Mouse (Mus musculus): ENCODE results near the gene Bora. TPM values are rescaled to one million over a fixed set of nuclear protein-coding genes. Genes with fewer than 3 reads are reported as not detected.
"Not testable (repeated sequence)": the region's sequence is repeated elsewhere in the genome, so short reads cannot be mapped to it uniquely, and the experiment has no call there.

The Bora gene
- polyA plus RNA-seq, 1 experiment from 2014 or later, result 45.1 TPM

DNA sequence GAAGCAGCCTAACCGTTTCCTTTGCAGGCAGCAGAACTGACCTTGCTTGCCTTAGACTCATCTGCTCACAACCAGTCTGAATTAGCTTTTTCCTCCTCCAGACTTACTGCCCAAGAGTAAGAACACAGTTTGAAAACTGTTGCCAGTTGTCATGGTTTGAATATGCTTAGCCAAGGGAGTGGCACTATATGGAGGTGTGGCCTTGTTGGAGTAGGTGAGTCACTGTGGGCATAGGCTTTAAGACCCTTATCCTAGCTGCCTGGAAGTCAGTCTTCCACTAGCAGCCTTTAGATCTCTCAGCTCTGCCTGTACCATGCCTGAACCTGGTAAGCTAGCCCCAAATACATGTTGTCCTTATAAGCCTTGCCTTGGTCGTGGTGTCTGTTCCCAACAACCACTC, 8.3 kb upstream of the Bora start:
- no peak overlapping the region for H3K27ac ChIP-seq
- H3K36me3 ChIP-seq, result peaks cover 31% of the 10 kb centered on the region
- no peak overlapping the region for H3K9ac ChIP-seq
- ATAC-seq (ENCODE audit: insufficient number of reproducible peaks, low FRiP score, low TSS enrichment, low read depth), result no peak
- H3K4me1 ChIP-seq, result peaks cover 4% of the 10 kb centered on the region; the same call in 1 of the 2 replicates
- H3K4me2 ChIP-seq, result no peak overlapping the region
- H3K4me3 ChIP-seq, result no peak overlapping the region
- no peaks in the 10 kb centered on the region for H3K9me3 ChIP-seq
- no peaks in the 10 kb centered on the region for H3K27me3 ChIP-seq
- 82% methylated on average over 2 of the region's 2 CpGs for WGBS

- WGBS, result 91% methylated on average over 5 of the region's 5 CpGs
- not testable (repeated sequence) for H3K27ac ChIP-seq; H3K9me3 ChIP-seq; H3K4me2 ChIP-seq; H3K9ac ChIP-seq; H3K27me3 ChIP-seq; ATAC-seq (ENCODE audit: insufficient number of reproducible peaks, low FRiP score, low TSS enrichment, low read depth); H3K4me3 ChIP-seq
- Histone ChIP-seq H3K36me3 (peaks cover 26% of the 10 kb centered on the region), H3K4me1 (peaks cover 13% of the 10 kb centered on the region)
These were observed 6.7 kb upstream of the Bora start for GRCm38 (mm10) chr14:99039308-99039707.

DNA sequence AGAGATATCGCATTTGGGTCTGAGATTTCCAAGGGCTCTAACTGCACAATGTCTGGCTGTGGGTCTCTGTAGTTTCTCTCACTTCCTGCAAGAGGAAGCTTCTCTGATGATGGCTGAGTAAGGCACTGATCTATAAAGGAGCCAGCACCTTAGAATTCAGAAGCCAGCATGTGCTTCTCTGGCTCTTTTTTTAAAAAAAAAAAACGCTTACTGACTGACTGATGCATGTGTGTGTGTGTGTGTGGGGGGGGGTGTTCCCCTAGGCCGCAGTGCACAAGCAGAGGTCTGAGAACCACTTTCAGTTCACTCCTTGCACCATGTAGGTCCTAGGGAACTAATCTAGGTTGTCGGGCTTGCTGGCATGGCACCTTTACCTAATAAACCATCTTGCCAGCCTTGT, 4.6 kb upstream of the Bora start:
- Histone ChIP-seq H3K4me3 (no peak overlapping the region), H3K9me3 (no peaks in the 10 kb centered on the region), H3K36me3 (peaks cover 22% of the 10 kb centered on the region), H3K27ac (no peak overlapping the region), H3K4me1 (peaks cover 18% of the 10 kb centered on the region), H3K4me2 (no peak overlapping the region), H3K9ac (no peak overlapping the region), H3K27me3 (no peaks in the 10 kb centered on the region)
- WGBS, result 59% methylated on average over 4 of the region's 4 CpGs
- no peak for ATAC-seq (ENCODE audit: insufficient number of reproducible peaks, low FRiP score, low TSS enrichment, low read depth)

DNA sequence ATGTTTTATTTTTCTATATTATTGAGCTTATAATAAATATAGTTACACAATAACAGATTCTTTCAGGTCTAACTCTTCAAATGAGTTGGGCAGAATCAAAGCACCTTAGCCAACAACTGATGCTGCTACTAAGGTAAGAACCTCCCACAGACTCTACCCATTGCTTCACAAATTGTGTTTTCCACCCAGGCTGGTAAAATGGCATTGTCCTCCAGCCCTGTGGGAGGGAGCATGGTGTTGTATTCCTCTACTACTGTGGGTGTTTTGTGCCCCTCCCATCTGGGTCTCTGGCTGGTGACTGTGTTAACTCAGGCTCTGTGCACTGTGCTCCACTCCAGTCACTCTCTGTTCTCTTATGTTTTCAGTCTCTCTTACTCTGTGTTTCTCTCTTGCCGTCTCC, 2.5 kb upstream of the Bora start:
- Histone ChIP-seq H3K4me3 (peak overlapping the region; percentile 98; the same call in 1 of the 2 replicates), H3K27ac (no peak overlapping the region), H3K9ac (no peak overlapping the region), H3K4me2 (0 out of 2 replicates have a peak overlapping the region, but pooled peaks have one; percentile 42), H3K36me3 (peaks cover 13% of the 10 kb centered on the region; the same call in 1 of the 2 replicates), H3K27me3 (no peaks in the 10 kb centered on the region), H3K9me3 (no peaks in the 10 kb centered on the region), H3K4me1 (peaks cover 23% of the 10 kb centered on the region)
- no peak for ATAC-seq (ENCODE audit: insufficient number of reproducible peaks, low FRiP score, low TSS enrichment, low read depth)
- WGBS, result 54% methylated on average over 1 of the region's 1 CpGs

DNA sequence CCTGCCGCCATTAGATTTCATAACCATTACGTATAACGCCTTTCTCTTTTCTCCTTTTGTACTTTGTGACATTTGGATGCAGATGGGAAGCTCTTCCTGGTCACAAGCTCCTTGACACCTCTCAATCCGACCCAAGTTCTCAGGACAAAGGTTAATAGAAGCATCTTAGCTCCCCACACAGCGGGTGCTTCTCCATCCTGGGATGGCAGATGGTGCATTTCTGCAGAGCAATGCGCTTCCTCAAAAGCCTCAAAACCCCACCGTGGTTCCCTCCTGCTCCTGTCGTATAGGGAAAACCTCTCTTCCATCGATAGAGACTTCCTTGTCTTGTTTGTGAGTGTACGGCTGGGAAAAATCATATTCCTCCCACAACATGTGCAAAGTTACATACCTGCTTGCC, 1.9 kb upstream of the Bora start:
- ATAC-seq (ENCODE audit: insufficient number of reproducible peaks, low FRiP score, low TSS enrichment, low read depth), result no peak
- H3K9me3 ChIP-seq, result no peaks in the 10 kb centered on the region
- peak overlapping the region; percentile 42 for H3K4me2 ChIP-seq
- H3K4me3 ChIP-seq, result peak overlapping the region; percentile 98; the same call in 1 of the 2 replicates
- peaks cover 9% of the 10 kb centered on the region; the same call in 1 of the 2 replicates for H3K36me3 ChIP-seq
- H3K27ac ChIP-seq, result no peak overlapping the region
- H3K4me1 ChIP-seq, result peaks cover 24% of the 10 kb centered on the region
- 45% methylated on average over 10 of the region's 10 CpGs for WGBS
- no peaks in the 10 kb centered on the region for H3K27me3 ChIP-seq
- no peak overlapping the region for H3K9ac ChIP-seq

DNA sequence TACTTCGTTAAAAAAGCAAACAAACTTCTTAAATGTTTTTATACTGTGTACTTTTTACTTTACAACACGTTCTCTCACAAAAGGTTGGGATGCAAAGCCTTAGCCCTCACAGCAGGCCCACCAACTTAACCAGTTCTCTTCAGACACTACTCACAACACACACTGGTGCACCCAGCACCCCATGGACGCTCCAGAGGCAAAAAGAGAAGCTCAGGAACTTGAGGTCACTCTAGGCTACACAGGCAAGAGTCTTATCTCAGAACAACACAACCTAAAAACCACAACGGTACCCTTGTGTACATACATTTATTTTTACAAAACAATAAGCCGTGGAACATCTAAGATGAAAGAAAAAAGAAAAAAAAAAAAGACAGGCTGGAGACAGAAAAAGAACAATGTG, 1.3 kb upstream of the Bora start:
- H3K27ac ChIP-seq, result no peak overlapping the region
- H3K9ac ChIP-seq, result peak overlapping the region; percentile 95; the same call in 1 of the 2 replicates
- no peak for ATAC-seq (ENCODE audit: insufficient number of reproducible peaks, low FRiP score, low TSS enrichment, low read depth)
- peak overlapping the region; percentile 42 for H3K4me2 ChIP-seq
- H3K27me3 ChIP-seq, result no peaks in the 10 kb centered on the region
- H3K9me3 ChIP-seq, result no peaks in the 10 kb centered on the region
- peaks cover 4% of the 10 kb centered on the region; the same call in 1 of the 2 replicates for H3K36me3 ChIP-seq
- WGBS, result 8% methylated on average over 5 of the region's 5 CpGs
- H3K4me3 ChIP-seq, result peak overlapping the region; percentile 98
- peaks cover 24% of the 10 kb centered on the region for H3K4me1 ChIP-seq

GRCm38 (mm10) chr14:99045378-99046030, 518 bp upstream of the Bora start:
- H3K4me1 ChIP-seq, result peaks cover 24% of the 10 kb centered on the region
- peak overlapping the region; percentile 98 for H3K4me3 ChIP-seq
- 0 out of 2 replicates have a peak, but pooled peaks cover 1% of the 10 kb centered on the region for H3K36me3 ChIP-seq
- H3K4me2 ChIP-seq, result peak overlapping the region; percentile 42
- ATAC-seq (ENCODE audit: insufficient number of reproducible peaks, low FRiP score, low TSS enrichment, low read depth), result peak; percentile 48
- H3K27me3 ChIP-seq, result no peaks in the 10 kb centered on the region
- no peaks in the 10 kb centered on the region for H3K9me3 ChIP-seq
- peak overlapping the region; percentile 95 for H3K9ac ChIP-seq
- under 1% methylated on average over 64 of the region's 70 CpGs for WGBS
- peak overlapping the region; percentile 91 for H3K27ac ChIP-seq

GRCm38 (mm10) chr14:99046782-99047181, 760 bp downstream of the Bora start:
- Histone ChIP-seq H3K4me2 (peak overlapping the region; percentile 63), H3K36me3 (peaks cover 7% of the 10 kb centered on the region), H3K9ac (peak overlapping the region; percentile 52), H3K4me3 (peak overlapping the region; percentile 98), H3K9me3 (no peaks in the 10 kb centered on the region), H3K4me1 (peaks cover 20% of the 10 kb centered on the region), H3K27ac (peak overlapping the region; percentile 91), H3K27me3 (no peaks in the 10 kb centered on the region)
- ATAC-seq (ENCODE audit: insufficient number of reproducible peaks, low FRiP score, low TSS enrichment, low read depth), result no peak
- WGBS, result under 1% methylated on average over 15 of the region's 15 CpGs

DNA sequence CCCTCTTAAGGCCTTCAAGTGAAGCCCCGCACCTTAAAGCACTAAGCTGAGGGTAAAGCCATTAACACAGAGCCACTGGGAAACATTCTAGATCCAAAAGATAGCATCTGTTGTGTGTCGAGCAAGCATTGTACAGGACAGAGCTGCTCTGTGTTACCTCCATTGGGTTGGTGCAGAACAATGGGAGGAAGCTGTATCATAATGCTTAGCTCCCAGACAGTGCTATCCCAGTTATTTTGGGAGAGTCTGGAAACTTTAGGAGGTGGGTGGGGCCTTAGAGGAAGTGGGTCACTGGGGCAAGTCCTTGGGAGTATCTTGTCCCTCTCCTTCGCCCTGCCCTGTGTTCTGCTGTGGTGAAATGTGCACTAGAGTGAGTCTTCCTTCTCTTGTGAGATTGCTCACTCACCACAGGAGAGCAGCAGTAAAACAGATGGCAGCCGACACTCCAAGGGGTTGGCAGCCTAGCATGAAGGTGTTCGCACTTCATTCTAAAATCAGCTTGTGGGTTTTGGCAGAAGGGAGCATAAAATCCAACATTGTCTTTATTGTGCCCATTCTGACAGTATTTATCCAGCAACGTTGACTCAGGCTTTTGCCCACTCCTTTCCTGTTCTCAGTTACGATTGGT, 13.1 kb downstream of the Bora start:
- Histone ChIP-seq H3K9me3 (no peaks in the 10 kb centered on the region), H3K27me3 (no peaks in the 10 kb centered on the region), H3K36me3 (peaks cover 47% of the 10 kb centered on the region), H3K4me3 (no peak overlapping the region), H3K27ac (no peak overlapping the region), H3K4me1 (no peaks in the 10 kb centered on the region), H3K4me2 (no peak overlapping the region), H3K9ac (no peak overlapping the region)
- no peak for ATAC-seq (ENCODE audit: insufficient number of reproducible peaks, low FRiP score, low TSS enrichment, low read depth)
- 82% methylated on average over 7 of the region's 7 CpGs for WGBS

GRCm38 (mm10) chr14:99060616-99061015, 14.6 kb downstream of the Bora start:
- no peak overlapping the region for H3K9ac ChIP-seq
- H3K4me2 ChIP-seq, result no peak overlapping the region
- H3K4me1 ChIP-seq, result no peaks in the 10 kb centered on the region
- 90% methylated on average over 12 of the region's 12 CpGs for WGBS
- H3K36me3 ChIP-seq, result peaks cover 48% of the 10 kb centered on the region
- H3K4me3 ChIP-seq, result no peak overlapping the region
- H3K9me3 ChIP-seq, result no peaks in the 10 kb centered on the region
- no peak for ATAC-seq (ENCODE audit: insufficient number of reproducible peaks, low FRiP score, low TSS enrichment, low read depth)
- H3K27me3 ChIP-seq, result no peaks in the 10 kb centered on the region
- H3K27ac ChIP-seq, result no peak overlapping the region

- Histone ChIP-seq H3K4me3 (no peak overlapping the region), H3K36me3 (peaks cover 38% of the 10 kb centered on the region), H3K4me1 (no peaks in the 10 kb centered on the region), H3K9ac (no peak overlapping the region), H3K27ac (no peak overlapping the region), H3K4me2 (no peak overlapping the region), H3K9me3 (no peaks in the 10 kb centered on the region), H3K27me3 (no peaks in the 10 kb centered on the region)
- ATAC-seq (ENCODE audit: insufficient number of reproducible peaks, low FRiP score, low TSS enrichment, low read depth), result no peak
- 89% methylated on average over 2 of the region's 2 CpGs for WGBS
These were observed 17.1 kb downstream of the Bora start for GRCm38 (mm10) chr14:99063091-99063490.

- H3K4me3 ChIP-seq, result no peak overlapping the region
- no peaks in the 10 kb centered on the region for H3K9me3 ChIP-seq
- H3K27me3 ChIP-seq, result no peaks in the 10 kb centered on the region
- H3K4me2 ChIP-seq, result no peak overlapping the region
- H3K27ac ChIP-seq, result no peak overlapping the region
- peaks cover 46% of the 10 kb centered on the region for H3K36me3 ChIP-seq
- H3K4me1 ChIP-seq, result no peaks in the 10 kb centered on the region
- 85% methylated on average over 4 of the region's 4 CpGs for WGBS
- H3K9ac ChIP-seq, result no peak overlapping the region
- no peak for ATAC-seq (ENCODE audit: insufficient number of reproducible peaks, low FRiP score, low TSS enrichment, low read depth)
These were observed 25.1 kb downstream of the Bora start for GRCm38 (mm10) chr14:99071146-99071545.

All from limb, embryonic 15.5 days (tissue).